Mouse (Mus musculus) lung, adult 18-20 months (tissue): ENCODE results near the gene Cftr.

Experiments used
- DNase-seq, 2 experiments: peaks; one replicate each; pipeline ENCODE4 v3.0.0; 2022; ENCODE audit warnings: mixed read lengths in 2 of 2

Cftr gene

DNA sequence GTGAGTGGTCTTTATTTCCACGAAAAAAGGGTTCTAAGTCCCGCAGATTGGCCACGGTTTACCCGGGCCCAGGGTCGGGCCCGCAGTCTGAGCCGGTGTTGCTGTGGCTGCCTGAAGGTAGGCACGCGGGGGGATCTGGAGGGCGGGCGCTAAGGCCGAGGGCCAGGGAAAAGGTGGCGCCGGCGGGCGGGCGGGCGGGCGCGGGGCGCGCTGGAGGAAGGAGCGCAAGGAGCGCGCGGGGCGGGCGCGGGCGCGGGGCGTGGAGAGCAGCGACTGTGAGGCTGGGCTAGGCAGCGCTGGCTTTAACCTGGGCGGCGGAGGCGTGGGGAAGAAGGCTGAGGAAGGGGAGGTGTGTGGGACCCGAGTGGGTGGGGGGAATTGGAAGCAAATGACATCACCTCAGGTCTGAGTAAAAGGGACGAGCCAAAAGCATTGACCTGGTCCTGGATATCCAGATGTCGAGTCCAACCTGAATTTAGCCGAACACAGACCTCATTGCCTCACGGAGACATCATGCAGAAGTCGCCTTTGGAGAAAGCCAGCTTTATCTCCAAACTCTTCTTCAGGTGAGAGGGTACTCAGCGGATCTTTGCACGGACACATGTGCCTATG, at the start of gene Cftr:
Gene Cftr (plus strand): TSS at position 377 of the 612 bp plus-strand sequence.
- peak; percentile 30 to 33 for DNase-seq

DNA sequence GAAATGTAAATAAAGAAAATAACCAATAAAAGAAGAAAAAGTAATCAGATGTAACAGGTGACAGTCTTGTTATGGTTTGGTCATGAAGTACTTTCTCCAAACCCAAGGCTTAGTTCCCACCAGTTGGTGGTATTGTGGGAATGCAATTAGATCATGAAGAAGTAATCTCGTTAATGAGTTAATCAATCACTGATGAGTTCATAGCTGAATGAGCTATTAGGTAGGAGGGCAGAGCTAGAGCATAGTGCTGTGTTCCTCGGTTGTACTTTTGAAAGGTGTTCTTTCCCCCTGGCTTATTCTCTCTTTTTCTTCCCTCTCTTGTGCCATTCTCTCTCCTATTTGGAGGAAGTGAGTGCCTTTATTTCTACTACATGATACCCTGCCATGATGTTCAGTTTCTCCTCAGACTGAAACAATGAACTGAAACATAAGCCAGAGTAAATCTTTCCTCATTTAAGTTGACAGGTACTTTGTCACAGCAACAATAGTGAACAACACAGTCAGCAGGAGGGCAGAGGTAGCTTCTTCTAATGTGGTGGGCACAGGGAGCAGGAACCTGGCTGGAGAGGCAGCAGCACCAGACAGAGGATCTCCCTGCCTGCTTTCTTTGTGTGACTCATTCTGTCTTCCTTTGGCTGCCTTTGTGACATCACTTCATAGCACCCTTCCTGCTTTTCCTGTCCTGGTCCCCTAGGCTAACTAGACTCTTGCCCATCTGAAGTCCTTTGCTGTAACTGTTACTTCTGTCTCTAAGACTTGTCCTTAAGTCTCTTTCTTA, 43.1 kb upstream of the Cftr start:
- no peak for DNase-seq

DNA sequence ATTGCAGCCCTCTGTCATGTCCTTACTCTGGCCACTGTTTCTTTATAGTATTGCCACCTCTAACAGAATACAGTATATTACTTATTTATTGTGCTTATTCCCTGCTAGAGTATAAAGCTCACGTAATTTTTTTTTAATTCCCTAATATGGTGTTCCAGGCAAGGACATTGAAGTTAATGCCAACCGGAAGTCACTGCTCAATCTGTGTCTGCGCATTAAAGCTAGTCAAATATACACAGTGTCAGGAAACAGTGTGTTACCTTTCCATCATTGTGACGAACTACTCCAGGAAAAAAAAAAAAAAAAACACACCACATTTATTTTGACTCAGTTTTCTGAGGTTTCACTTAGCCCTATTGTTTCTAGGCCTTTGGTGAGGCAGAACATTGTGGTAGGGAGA, 42.4 kb upstream of the Cftr start:
- no peak for DNase-seq

DNA sequence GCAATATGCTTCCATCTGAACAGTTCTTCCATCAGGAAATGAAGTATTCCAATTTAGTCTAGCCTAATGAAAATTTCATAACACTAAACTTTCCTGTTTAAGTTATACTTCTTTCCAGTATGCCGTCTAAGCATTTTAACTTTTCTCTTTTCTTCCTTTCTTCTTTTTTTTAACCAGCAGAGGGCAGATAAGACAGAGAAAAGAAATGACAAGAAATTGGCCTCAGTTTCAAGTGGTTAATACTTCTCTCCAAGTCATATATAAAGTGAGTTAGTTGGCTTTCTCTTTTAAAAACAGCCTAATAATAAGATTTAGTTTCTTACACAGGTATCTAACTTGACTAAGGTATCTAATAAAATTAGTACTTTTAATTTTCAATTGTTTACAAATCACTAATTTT, 35.2 kb upstream of the Cftr start:
- no peak for DNase-seq

DNA sequence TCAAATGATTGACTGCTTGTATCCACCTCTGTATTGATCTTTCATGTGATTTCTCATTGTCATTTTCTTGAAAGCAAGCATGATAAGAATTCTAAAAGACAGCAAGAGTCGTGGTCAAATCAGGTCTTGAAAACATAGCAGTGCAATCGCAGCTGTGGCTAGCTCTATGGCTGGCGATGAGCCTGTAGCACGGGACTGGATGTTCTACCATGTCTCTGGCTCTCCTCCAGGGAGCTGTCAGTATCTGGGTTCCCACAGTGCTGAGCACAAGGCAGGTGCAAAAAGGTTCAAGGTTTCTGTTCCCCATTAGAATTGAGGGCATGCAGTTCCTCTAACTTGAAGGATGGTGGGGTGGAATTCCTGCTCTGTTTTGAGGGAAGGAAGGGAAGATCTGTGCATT, 17.5 kb upstream of the Cftr start:
- no peak for DNase-seq

DNA sequence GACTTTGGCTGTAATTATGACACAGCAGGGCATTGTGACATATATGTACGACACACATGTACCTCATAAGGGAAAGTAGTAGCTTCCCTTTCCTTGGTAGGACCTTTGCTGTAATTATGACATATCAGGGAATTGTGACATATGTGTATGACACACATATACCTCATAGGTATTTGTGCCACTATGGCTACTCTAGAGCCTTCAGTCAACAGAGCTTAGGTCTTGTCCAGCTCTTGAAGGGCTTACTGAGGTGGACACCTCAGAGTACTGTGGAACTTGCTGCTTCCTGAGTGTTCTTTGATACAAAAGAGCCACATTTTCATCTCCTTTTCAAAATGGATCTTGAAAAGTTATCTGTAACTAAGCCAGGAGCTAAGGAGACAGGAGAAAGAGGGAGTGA, 869 bp upstream of the Cftr start:
- no peak for DNase-seq

DNA sequence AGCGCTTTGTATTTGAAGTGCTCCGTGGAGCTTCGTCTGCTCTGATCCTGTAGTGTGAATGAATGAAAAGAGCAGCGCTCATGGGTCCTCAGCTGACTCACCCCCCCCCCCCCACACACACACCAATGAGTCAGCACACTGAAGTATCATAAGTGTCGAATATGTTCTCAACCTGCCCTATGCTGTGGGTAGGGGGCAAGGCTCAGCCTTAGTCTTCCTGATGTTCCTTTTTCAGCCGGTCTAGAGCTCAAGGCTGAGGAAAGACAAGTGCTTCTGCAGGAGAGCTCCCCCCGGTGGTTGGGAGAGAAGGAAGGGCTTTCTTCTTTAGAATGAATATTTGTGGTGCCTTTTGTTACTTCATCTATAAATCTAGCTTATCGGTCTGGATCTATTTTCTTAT, 1.1 kb downstream of the Cftr start:
- DNase-seq = peak; percentile 33 to 47

DNA sequence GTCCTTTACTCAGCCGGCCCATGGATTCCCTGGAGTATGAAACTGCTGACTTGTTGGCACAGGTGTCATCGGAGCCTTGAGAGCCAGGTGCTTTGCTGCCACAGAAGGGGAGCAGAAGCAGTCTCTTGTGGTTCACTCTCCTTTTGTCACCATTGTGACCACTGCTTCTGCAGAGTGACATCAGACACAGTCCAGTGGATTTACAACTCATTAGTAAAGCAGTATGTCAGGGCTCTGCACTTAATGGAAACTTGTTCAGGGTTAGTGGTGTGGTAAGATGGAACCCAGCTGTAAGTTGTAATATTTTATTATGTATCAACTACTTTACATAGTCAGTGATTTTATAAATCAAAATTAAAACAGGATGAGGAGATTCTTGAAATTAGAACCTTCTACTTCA, 7.0 kb downstream of the Cftr start:
- DNase-seq = no peak

DNA sequence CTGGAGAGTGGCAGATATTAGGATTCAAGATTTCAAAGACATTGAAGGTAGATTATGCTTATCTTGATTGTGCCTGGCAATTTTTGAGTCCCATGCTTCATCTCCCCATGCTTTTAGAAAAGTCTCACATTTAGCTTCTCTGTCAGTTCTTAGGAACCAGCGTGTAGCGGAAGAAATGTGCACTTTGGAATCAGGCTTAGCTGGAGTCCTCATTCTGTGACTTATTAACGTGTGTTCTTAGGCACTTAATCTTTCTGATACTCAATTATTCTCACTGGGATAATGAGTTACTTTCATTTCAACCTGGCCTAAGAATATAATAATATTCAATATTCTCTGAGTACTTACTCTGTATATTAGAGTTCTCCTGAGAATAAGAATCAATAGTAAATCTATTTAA, 10.2 kb downstream of the Cftr start:
- DNase-seq = no peak

DNA sequence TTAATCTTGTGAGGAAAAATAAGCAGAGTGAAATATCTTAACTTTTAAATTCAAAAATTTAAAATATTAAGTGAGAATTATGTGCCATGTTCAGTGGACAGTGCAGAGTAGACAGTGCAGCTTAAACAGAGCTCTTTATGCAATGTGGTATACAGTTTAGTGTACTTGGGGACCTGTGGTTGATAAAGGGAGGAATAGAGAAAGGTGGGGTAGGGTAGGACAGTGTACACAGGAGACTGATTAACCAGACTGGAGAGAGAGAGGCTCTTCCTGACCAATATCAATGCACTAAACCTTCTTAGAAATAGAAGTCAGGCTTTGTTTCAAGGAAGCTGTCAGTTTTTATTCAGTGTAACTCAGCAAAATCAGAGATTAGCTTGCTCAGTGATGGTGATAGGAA, 12.4 kb downstream of the Cftr start:
- DNase-seq = no peak

DNA sequence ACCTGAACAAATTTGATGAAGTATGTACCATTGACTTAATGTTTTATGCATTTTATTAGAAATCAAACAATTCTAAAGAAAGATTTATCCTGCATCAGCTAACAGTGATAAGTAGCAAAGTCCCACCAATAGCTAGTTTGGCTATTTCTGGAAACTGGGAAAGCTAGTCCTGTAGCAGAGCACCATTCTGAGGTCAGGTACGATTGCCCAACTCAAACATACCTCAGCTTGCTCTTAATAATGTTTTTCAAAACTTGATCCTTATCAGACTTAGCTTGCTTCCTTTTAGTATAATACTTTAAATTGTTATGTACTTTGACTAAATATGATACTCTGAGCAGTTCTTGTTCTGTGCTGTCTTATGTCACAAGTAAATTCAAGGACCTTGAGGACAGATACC, 50.2 kb downstream of the Cftr start:
- peak; percentile 9 to 32 for DNase-seq

DNA sequence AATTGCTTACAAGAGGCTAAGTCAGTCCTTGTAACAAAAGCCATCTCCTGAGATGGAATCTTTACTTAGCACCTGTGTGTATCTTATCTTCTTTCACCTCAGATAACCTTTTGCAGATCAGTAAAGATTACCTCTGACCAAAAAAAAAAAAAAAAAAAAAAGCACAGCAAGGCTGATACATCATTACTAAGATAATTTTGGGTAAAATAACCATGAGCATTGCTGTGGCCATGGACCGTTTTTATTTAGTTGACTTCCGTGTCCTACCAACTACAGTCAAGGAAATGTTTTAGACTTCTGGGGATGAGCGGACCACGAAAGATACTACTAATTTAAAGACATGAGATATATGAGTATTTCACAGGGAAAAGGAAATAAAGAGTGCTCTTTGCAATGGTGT, 52.7 kb downstream of the Cftr start:
- no peak for DNase-seq

DNA sequence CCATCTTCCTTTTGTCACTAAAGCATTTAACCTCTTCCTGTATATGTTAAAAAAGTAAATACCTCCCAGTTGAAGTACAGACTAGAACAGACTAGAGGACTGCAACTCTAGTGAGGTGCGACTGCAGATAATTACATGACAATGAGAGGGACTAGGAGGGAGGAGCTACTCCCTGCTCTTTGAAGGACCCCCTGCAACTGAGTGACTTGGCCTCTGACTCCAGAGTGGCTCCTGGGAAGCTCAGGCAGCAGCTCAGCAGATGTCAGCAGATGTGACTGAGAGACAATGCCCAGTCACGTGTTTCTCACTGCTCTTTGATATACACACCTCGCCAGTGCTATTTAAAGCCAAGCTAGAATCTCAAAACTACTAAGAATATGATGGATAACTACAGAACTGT, 54.7 kb downstream of the Cftr start:
- DNase-seq = no peak

DNA sequence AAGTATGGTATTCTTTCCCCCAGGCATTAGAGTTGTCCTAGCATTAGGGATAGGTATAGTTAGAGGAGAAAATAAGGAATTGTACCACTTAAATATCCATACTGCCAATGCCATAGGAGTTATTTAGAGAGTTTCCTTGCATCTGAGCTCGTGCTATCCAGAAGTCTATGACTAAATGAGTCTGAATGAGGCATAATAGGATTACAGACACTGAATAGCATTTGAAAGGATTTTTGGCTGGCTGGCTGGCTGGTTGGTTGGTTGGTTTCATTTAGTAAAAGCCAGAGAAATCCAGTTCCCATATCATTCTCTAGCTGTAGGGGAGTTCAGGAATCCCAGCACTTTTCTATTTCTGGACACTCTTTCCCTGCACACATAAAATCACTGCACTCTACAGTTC, 76.0 kb downstream of the Cftr start:
- no peak for DNase-seq

DNA sequence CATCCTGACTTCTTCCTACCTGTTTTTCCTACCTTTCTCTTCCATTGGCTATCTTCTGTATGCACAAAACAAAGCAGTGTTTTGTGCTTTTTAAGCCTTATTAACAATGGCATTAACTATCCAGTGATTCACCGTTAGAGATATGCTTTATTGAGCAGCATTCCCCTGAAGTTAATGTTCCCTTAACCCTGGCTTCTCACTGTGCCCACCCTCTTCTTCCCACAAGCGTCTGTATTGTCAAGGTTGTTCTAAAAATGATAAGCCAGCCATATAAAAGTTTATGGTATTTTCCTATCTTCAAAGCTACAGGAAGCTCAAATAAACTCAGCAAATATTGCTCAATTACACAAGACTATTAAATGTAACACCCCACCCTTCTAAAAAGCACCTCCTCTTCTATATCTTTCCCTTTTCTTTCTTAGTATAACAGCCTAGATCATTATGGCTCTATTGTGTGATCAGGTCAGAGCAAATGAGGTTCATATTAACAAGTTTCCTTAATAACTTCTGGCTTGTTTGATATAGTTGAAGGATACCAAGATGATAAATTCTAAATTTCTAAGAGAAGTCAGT, 77.5 kb downstream of the Cftr start:
- no peak for DNase-seq

DNA sequence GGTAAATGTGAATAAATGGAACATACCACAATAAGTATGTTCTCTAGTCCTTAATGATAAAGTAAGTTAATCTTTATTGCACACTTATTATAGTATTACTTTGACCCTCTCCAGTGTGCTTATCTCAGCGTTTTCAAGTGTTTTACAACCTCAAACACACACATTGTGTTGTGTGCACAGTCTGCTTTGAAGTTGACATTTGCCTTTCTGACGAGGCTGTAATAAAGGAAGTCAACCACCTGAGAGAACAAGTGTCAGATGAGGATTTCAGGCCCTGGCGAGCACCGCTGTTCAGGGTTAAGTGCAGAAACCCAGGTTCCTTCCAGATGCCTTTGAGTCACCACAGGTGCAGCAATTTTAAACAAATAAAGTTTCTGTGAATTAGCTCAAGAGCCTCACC, 78.0 kb downstream of the Cftr start:
- peak; percentile 50 to 65 for DNase-seq

DNA sequence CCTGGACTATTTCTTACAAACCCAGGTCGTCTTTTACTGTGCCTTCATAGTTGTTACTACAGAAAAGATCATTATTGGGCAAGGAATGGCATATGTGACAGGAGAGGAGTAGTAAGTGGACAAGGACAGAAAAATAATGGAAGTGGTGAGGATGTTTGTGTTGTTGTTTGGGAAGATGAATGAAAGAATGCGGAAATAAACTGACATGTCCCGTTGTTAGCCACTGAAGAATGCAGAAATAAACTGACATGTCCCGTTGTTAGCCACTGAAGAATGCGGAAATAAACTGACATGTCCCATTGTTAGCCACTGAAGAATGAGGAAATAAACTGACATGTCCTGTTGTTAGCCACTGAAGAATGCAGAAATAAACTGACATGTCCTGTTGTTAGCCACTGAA, 84.1 kb downstream of the Cftr start:
- DNase-seq = no peak

DNA sequence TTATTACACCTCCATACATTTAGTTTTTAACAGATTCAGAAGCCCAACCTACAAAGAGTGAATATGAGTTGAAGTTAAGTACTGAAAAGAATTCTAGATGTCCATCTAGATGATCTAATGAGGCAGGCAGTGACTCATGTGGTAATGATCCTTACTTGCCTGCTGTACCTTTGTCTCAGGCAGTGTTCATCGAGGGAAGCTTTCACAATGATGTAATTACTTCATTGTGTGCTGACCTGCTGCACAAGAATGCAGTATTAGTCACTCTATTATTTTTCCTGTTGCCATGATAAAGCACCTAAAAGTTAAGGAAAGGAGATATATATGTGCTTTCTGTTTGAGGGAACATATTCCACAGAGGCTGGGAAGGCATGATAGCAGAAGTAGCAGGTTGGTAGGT, 100.5 kb downstream of the Cftr start:
- DNase-seq = no peak

DNA sequence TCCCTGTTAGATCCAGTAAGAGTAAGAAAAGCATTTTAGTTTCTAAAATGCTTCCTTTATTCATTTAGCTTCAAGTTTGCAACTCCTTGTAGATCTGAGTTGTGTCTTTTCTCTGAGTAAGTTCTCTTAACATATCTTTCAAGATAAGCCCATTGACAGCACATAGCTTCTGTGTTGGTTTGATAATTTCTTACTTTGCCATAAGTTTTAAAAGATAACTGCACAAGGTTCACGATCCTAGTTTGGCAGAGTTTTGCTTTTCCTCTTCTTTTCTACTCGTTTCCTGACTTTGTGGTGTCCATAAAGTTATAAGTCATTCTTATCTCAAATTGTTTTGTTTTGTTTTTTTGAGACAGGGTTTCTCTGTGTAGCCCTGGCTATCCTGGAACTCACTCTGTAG, 130.3 kb downstream of the Cftr start:
- no peak for DNase-seq

DNA sequence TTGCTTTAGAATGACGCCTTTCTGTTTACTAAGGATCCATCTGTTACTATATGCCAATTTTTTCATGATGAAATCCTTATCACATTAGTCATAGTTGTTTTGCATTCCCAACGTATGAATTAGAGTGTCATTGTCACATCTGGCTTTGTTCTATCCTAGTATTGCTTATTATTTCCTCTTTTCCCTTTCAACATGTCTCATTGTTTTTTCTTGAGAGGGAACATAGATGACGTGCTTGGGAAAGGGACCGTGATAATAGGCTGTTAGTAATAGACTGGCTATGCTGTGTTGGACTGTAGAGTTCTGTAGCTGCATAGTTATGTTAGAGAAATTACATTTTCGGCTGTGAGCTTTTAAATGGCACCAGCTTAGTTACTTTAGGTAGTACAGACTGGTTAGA, 131.6 kb downstream of the Cftr start:
- DNase-seq = no peak

DNA sequence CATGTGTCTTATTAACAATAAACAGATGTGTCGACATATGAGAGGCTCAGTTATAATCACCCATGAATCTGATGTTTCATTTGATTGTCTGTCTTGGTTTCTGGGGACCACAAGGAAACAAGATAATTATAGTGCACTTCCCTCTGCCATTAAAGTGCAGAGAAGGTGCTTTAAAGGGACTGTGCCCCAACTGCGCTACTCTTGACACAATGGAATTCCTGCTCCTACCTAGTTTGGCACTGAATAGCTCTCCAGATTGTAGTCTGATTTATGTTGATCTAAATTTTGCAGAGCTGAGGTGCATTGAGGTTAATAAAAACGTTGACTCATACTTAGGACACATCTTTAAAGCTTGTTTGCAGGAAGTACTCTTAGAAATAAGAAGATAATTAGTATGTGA, 132.7 kb downstream of the Cftr start:
- no peak for DNase-seq

DNA sequence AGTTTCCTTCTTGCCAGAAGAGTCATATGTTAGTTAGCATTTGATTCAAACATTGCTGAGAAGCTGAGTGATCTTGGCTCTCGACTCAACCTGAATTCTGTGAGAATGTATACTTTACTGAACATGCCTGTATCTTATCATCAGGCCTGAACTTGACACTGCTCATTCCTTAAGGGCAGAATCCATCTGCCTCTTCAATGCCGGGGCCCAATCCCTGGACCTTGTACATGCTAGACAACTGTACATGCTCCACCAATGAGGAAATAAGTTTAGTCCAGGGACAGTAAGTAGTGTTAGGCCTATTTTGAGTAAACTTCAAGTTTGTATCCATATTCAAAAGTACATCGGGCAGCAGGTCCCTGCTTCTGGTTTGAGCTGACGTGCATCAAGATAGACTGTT, 134.6 kb downstream of the Cftr start:
- no peak for DNase-seq

DNA sequence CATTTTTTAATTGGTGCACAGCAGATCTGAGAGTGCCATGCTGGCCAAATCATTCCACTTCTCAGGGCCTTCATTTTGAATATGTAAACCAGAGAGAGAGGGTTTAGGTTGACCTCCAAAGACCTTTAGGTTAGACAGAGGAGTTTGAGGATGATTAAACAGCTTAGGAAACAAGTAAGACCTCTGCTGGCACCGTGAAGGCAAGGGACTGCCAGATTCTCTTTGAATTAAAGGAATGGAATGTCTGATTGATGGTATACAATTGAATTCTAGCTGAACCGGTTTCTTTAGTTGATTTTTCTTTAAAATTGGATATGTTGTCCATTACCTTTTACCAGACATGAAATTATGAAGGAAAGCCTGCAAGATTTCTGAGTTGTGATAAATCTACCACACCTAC, 140.5 kb downstream of the Cftr start:
- no peak for DNase-seq

DNA sequence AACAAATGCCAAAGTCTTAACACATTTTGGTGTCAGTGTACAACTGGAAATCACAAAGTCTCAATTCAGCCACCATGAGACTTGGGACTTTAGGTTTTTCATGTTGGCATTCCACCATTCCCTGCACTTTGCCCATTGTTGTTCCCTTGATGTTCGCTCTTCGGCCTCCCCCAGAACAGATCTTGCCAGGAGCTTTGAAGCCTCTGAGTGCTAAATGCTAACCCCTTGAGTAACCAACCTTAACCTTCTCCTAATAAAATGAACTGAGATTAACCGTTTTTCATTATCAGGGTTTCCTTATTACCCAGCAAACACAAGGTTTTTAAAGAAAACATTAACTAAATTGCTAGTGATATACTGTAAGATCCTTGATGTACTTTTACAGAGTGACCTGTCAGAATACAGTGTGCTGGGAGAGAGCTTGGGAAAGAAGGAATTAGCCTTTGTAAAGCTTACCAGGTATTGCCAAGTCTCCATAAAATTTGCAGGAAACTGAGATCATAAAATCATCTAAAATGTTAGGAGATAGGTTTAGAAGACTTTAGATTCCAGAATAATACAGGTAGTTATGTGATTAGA, 144.0 kb downstream of the Cftr start:
- no peak for DNase-seq
